Mouse (Mus musculus): ENCODE measurements around the gene Dach2. TPM values are rescaled to one million over a fixed set of nuclear protein-coding genes. Genes with fewer than 3 reads are reported as not detected.
"Not testable (repeated sequence)": the region's sequence is repeated elsewhere in the genome, so short reads cannot be mapped to it uniquely, and the experiment has no call there.

Dach2 gene
- under 1 TPM; 0.08 to 0.38 TPM for total RNA-seq (2021)
- long read RNA-seq, experiment 1: 0 reads
- long read RNA-seq, experiment 2: 0 reads

DNA sequence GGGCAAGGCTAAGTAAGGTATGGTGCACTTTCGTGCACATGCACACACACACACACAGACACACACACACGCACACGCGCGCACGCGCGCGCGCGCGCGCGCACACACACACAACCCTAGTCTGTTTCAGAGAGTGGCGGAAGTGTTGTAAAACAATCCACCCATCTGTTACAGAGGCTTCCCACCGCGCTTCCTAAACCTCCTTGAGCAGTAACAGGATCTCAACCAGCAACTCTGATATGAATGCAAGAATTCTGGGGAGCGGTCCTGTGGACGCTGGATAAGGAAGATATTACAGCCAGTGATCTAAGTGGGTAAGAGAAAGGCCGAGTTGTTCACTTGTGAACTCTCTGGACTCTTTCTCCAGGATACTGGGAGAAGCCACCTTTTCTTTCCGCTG lies at the start of gene Dach2:
Gene Dach2 (plus strand): TSS at position 107 of the 400 bp plus-strand sequence.
- no peak for DNase-seq

GRCm38 (mm10) chrX:113252427-113252826 lies 44.9 kb upstream of the Dach2 start:
- DNase-seq: not testable (repeated sequence)

GRCm38 (mm10) chrX:113298031-113298430 lies 721 bp downstream of the Dach2 start:
- DNase-seq: peak; percentile 38

- no peak for DNase-seq
Measured at GRCm38 (mm10) chrX:113298468-113298867, 1.2 kb downstream of the Dach2 start.

DNA sequence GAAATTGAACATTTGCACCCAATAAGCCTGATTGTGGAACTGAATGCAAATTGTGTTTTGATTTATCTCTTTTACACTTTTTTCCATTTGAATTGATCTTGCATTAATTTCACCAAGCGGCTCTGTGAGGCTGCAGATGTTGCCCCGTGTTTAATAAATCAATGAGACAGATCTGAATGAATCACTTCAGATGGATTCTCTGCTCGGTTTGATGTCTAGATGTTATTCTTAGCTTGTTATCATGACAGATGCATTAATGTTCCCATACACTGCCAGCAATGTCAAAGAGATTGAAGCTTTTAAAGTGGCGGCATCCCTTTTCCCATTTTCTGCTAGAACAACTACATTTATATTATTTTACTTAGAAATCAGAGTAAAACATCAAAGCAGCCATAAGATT lies 7.0 kb downstream of the Dach2 start:
- DNase-seq: no peak

DNA sequence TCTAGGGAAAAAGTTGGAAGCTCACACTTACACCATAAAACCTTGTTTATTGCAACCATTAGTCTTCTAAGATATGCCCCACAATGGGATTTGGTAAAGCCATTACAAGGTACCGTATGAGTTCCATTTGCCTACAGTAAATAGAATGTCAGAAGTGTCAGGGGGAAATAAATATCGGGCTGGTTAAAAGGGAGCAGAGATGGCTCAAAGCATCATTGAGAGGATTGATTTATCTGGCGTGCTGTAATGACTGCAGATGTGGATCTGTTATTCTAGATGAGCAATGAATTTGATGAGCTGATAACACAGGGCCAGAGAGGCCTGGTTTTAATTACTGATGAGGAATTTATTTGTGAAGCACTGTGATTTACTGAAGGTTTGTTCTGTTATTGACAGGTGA lies 40.8 kb downstream of the Dach2 start:
- no peak for DNase-seq

DNA sequence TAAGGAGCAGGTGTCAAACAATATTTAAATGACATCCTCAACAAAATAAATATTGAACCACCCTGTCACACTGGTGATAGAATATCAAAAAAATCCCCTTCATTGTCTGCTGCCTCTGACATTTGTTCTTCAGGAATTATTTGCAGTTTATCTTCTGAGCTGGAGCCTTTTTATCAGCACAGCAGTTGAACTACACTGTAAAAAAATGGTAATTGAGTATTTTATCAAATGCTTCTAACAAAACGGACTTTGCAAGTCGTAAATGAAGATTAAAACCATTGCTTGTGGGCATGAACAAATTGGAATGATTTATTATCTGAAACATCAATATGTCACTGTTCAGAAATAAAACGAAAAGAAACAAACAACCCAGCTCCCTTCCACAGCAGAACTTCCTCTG lies 97.1 kb downstream of the Dach2 start:
- DNase-seq: no peak

GRCm38 (mm10) chrX:113408756-113409155 lies 111.4 kb downstream of the Dach2 start:
- no peak for DNase-seq

- no peak for DNase-seq
Measured at GRCm38 (mm10) chrX:113421517-113422187, 124.3 kb downstream of the Dach2 start.

DNA sequence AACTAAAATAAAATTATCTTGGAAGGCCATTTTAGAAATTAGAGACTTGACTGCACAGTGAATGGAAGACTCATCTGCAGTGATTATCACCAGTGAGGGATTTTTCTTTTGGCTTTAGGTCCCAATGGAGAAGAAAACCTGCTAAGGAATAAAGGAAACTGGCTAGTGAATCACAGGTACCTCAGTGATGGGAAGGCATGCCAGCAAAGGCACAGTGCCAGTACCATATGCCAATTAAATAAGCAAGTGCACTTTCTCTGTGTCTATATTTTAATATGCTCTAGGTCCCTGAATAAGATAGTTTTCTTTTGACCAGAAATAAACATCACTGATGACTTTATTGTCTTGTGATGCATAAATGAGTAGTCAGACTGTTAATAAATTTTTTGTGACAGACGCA lies 184.8 kb downstream of the Dach2 start:
- DNase-seq: no peak

DNA sequence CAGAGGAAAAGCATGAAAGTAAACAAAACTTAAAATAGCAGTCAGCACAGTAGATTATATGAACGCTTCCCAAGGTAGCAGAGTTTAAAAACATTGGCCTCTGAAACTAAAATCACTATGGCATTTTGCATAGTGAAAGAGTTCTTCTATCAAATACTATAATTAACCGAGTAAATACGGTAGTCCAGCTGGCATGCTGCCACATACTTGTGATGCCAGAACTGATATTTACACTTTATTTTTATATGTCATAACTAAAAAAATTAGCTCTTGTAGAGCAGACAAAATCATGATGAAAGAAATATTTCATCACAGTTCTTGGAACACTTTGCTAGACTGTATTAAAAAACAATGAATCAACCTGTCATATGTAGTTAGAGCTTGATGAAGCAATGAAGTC lies 247.8 kb downstream of the Dach2 start:
- DNase-seq: no peak

GRCm38 (mm10) chrX:113563897-113564296 lies 266.6 kb downstream of the Dach2 start:
- no peak for DNase-seq

DNA sequence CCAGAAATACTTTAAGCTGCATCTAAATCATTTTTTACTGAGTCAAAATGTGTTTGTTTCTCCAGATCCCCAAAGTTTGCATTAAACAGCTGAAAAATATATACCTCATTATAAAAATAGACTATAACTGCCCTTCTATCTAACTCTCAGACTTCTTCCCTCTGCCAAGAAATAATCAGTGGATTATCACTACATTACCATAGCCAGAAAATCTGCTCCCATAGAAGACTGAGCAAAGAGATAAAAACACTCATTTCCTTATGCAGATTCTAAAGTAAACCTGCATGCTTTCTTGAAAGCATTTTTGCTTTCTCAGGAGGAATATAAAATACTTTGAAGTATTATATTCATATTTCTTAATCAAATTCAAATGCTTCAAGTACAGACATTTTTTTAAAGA lies 368.8 kb downstream of the Dach2 start:
- DNase-seq: no peak

DNA sequence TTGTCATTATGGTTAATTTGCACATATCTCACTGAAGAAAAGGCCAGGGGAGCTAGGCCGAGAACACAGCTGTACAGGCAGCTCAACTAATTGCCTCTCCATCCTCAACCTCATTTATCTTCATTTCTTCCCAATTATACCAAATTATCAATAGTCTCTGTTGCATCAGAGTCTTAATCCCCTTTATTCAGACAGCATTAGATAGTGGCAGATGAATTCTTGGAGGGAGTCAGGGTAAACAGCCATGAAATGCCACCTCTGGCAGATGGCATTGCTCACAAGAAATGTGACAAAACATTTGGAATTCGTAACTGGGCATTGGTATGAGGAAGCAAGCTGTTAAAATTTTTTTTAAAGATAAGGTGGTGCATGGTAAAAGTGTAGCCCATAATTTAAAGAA lies 389.9 kb downstream of the Dach2 start:
- no peak for DNase-seq

- DNase-seq: no peak
Measured at GRCm38 (mm10) chrX:113712363-113712762, 415.1 kb downstream of the Dach2 start.

DNA sequence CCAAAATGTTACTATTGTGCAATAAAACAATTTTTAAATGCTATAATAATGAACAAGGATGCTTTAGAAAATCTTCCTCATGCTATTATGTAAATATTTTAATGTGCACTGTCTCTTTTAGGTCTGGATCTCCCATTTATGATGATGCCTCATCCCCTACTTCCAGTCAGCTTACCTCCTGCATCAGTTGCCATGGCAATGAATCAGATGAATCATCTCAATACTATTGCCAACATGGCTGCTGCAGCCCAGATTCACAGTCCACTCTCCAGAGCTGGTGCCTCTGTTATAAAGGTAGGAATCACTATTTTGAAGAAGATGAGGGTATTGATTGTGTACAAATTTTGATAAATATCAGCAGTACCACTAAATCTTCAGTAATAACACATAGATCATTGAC lies 426.8 kb downstream of the Dach2 start:
- DNase-seq: no peak

DNA sequence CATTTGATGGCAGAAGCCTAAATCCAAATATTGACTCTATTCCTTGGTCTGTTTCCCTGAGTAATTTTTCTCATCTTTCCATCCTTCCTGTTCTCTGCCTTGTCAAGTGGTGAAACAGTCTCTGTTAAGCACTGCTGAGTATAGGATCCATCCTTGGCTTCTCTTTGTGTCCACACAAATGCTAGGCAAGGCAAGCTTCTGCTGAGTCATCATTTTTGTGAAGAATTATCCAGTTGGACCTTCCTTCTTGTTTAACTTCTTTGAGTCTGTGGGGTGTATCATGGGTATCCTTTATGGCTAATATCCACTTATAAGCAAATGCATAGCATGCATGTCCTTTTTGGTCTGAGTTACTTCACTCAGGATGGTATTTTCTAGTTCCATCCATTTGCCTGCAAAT lies 449.8 kb downstream of the Dach2 start:
- DNase-seq: no peak

GRCm38 (mm10) chrX:113792264-113792663 lies 495.0 kb downstream of the Dach2 start:
- DNase-seq: no peak

GRCm38 (mm10) chrX:113810369-113810768 lies 513.1 kb downstream of the Dach2 start:
- no peak for DNase-seq

- DNase-seq: no peak
Measured at GRCm38 (mm10) chrX:113826810-113827209, 529.5 kb downstream of the Dach2 start.

DNA sequence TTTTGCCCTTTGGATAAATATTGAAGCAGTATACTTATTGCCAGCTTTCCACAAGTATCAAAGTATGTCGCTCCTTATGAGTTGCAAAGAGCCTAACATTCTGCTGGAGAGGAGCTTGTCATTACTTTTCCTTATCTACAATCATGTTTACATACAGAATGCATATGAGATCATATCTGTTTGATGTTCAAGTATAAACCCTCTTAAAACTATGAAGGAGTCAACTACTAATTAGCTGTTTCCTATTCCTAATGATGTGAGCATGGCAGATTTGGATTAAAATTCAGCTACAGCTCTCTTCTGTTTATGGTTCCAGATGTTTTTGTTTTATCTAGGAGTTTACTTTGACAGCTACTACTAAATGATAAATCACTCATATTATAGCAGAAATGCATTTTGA lies 535.8 kb downstream of the Dach2 start:
- DNase-seq: no peak

DNA sequence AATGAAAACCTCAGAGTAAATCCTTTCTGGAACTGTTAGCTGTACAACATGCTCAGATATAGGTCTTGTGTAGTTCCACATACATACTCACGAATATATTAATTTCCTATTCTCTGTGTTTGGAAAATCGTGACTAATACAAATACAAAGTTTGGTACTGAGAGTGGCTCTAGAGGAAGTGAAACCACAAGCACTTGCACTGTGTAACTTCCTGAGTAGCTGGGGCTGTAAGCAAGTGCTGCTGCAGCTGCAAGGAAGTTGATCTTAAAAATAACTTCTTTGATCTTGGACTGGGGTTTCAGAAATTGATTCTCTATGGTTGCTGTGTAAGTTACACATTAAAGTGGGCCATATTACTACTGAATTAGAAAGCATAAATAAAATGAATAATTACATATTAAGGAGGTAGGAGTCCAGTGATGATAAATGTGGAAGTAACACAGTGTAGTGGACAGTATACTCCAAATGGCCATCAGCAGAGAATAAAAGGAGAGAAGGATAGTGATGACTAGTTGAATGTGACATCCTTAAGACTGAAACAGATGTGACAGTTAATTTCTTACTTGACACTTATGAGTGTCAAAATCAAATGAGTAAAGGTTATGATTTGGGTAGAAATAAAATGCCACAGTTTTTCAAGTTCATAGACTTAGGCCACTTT lies 570.7 kb downstream of the Dach2 start:
- DNase-seq: no peak

Measured in gastrocnemius, postnatal 25 days (tissue).